Comparison of ENCODE assay signal across 20 mouse cellular contexts in genomic region chr11:75452081-75452480, GRCm38 (mm10). TPM values are rescaled to one million over a fixed set of nuclear protein-coding genes. Genes with fewer than 3 reads are reported as not detected.
A peak's percentile ranks its signal among the peaks of the same experiment; 100 is the strongest.
DNase-seq lines count a peak whose midpoint lies in the region; ATAC-seq lines count a peak whose summit lies in the region.
"Had no signal": no experiment of that assay in that cellular context is flagged by ENCODE, and none has a peak within 500 bp of the region (broad histone marks: within the 10 kb centered on the region; RNA-seq: fewer than 3 reads in every experiment).

No protein-coding gene starts in this region.

- H3K4me2 ChIP-seq in hindbrain, embryonic 13.5 days = no peak overlapping the region
- H3K4me2 ChIP-seq in midbrain, embryonic 13.5 days (replicated peaks) = no peak overlapping the region
- H3K4me2 ChIP-seq in midbrain, embryonic 16.5 days (ENCODE audit: low read length) = no peak overlapping the region
- H3K4me2 ChIP-seq in liver, embryonic 13.5 days = peak overlapping the region; percentile 100
- H3K4me2 ChIP-seq in liver, embryonic 16.5 days (ENCODE audit: low read depth, low read length) = peak overlapping the region; percentile 80
- H3K4me2 ChIP-seq: embryonic facial prominence, embryonic 12.5 days; forebrain, embryonic 15.5 days; heart, embryonic 15.5 days; hindbrain, embryonic 15.5 days had no signal

- ATAC-seq in hindbrain, embryonic 13.5 days (ENCODE audit: low FRiP score) = no peak
- no peak for ATAC-seq in midbrain, embryonic 13.5 days
- ATAC-seq in midbrain, embryonic 16.5 days = no peak
- no peak for ATAC-seq in liver, embryonic 13.5 days (ENCODE audit: low read depth)
- no peak for ATAC-seq in liver, embryonic 16.5 days (ENCODE audit: low read depth)
- no peak for ATAC-seq in cerebellum, adult (ENCODE audit: insufficient number of reproducible peaks, low FRiP score, low TSS enrichment)
- ATAC-seq: forebrain, embryonic 15.5 days had no signal

- peak overlapping the region; percentile 6; the same call in 1 of the 2 replicates for H3K9ac ChIP-seq in hindbrain, embryonic 13.5 days
- H3K9ac ChIP-seq in midbrain, embryonic 13.5 days (replicated peaks) = 0 out of 2 replicates have a peak overlapping the region, but pooled peaks have one; percentile 6
- H3K9ac ChIP-seq in midbrain, embryonic 16.5 days (ENCODE audit: low read depth, low read length) = no peak overlapping the region
- H3K9ac ChIP-seq in liver, embryonic 13.5 days = peak overlapping the region; percentile 83
- H3K9ac ChIP-seq in liver, embryonic 16.5 days (ENCODE audit: low read depth, low read length) = peak overlapping the region; percentile 8; the same call in 1 of the 2 replicates
- H3K9ac ChIP-seq: forebrain, embryonic 15.5 days; heart, embryonic 15.5 days; hindbrain, embryonic 15.5 days had no signal

- peaks cover 48% of the 10 kb centered on the region for H3K4me1 ChIP-seq in hindbrain, embryonic 13.5 days (replicated peaks)
- peaks cover 35% of the 10 kb centered on the region for H3K4me1 ChIP-seq in hindbrain, embryonic 10.5 days (replicated peaks)
- peaks cover 29% of the 10 kb centered on the region for H3K4me1 ChIP-seq in midbrain, embryonic 13.5 days (replicated peaks)
- peaks cover 19% of the 10 kb centered on the region for H3K4me1 ChIP-seq in midbrain, embryonic 16.5 days (ENCODE audit: control insufficient read depth, insufficient read depth, low read length)
- H3K4me1 ChIP-seq in liver, embryonic 13.5 days (replicated peaks) = peaks cover 97% of the 10 kb centered on the region
- H3K4me1 ChIP-seq in liver, embryonic 16.5 days (ENCODE audit: control insufficient read depth, low read depth, low read length) = peaks cover 84% of the 10 kb centered on the region

- no peaks in the 10 kb centered on the region for H3K27me3 ChIP-seq in hindbrain, embryonic 13.5 days
- H3K27me3 ChIP-seq in hindbrain, embryonic 10.5 days (ENCODE audit: insufficient read depth, poor library complexity, severe bottlenecking) = peaks cover 8% of the 10 kb centered on the region; the same call in 1 of the 2 replicates
- no peaks in the 10 kb centered on the region for H3K27me3 ChIP-seq in midbrain, embryonic 13.5 days
- H3K27me3 ChIP-seq in midbrain, embryonic 16.5 days (ENCODE audit: control insufficient read depth, insufficient read depth, low read depth, low read length) = no peaks in the 10 kb centered on the region
- H3K27me3 ChIP-seq in liver, embryonic 13.5 days = no peaks in the 10 kb centered on the region
- no peaks in the 10 kb centered on the region for H3K27me3 ChIP-seq in liver, embryonic 16.5 days (ENCODE audit: control insufficient read depth, insufficient read depth, low read depth, low read length)
- H3K27me3 ChIP-seq: embryonic facial prominence, embryonic 12.5 days; forebrain, embryonic 15.5 days; heart, embryonic 15.5 days; hindbrain, embryonic 15.5 days had no signal

- no peak for DNase-seq in hindbrain, embryonic 10.5 days (ENCODE audit: low spot score)
- no peak for DNase-seq in liver, embryonic 13.5 days
- no peak for DNase-seq in left cerebral cortex, adult 11 months (ENCODE audit: low spot score)
- DNase-seq: adrenal gland, adult 8-10 months; adrenal gland, postnatal 36 days; cerebellum, adult 11 months; cerebellum, adult 8-10 months; cerebellum, postnatal 25 days; gastrocnemius, postnatal 36 days; heart, adult 18-20 months; heart, postnatal 14 days had no signal

- H3K27ac ChIP-seq in hindbrain, embryonic 13.5 days = no peak overlapping the region
- H3K27ac ChIP-seq in hindbrain, embryonic 10.5 days = no peak overlapping the region
- no peak overlapping the region for H3K27ac ChIP-seq in midbrain, embryonic 13.5 days
- no peak overlapping the region for H3K27ac ChIP-seq in midbrain, embryonic 16.5 days (ENCODE audit: low read length)
- peak overlapping the region; percentile 99 for H3K27ac ChIP-seq in liver, embryonic 13.5 days
- H3K27ac ChIP-seq in liver, embryonic 16.5 days (ENCODE audit: low read length) = no peak overlapping the region
- H3K27ac ChIP-seq: embryonic facial prominence, embryonic 12.5 days; forebrain, embryonic 15.5 days; heart, embryonic 15.5 days; hindbrain, embryonic 15.5 days had no signal

- H3K36me3 ChIP-seq in hindbrain, embryonic 13.5 days = peaks cover 47% of the 10 kb centered on the region
- peaks cover 25% of the 10 kb centered on the region for H3K36me3 ChIP-seq in hindbrain, embryonic 10.5 days
- H3K36me3 ChIP-seq in midbrain, embryonic 13.5 days = peaks cover 42% of the 10 kb centered on the region
- peaks cover 14% of the 10 kb centered on the region for H3K36me3 ChIP-seq in midbrain, embryonic 16.5 days (ENCODE audit: control insufficient read depth, insufficient read depth, low read length)
- H3K36me3 ChIP-seq in liver, embryonic 13.5 days = peaks cover 46% of the 10 kb centered on the region
- peaks cover 19% of the 10 kb centered on the region for H3K36me3 ChIP-seq in liver, embryonic 16.5 days (ENCODE audit: control insufficient read depth, insufficient read depth)

- no peaks in the 10 kb centered on the region for H3K9me3 ChIP-seq in hindbrain, embryonic 13.5 days
- H3K9me3 ChIP-seq in hindbrain, embryonic 10.5 days = no peaks in the 10 kb centered on the region
- H3K9me3 ChIP-seq in midbrain, embryonic 13.5 days = no peaks in the 10 kb centered on the region
- H3K9me3 ChIP-seq in midbrain, embryonic 16.5 days (replicated peaks; ENCODE audit: control insufficient read depth, low read length, poor library complexity, severe bottlenecking) = no peaks in the 10 kb centered on the region
- no peaks in the 10 kb centered on the region for H3K9me3 ChIP-seq in liver, embryonic 13.5 days (replicated peaks)
- H3K9me3 ChIP-seq in liver, embryonic 16.5 days (replicated peaks; ENCODE audit: control insufficient read depth, low read length) = no peaks in the 10 kb centered on the region
- H3K9me3 ChIP-seq: embryonic facial prominence, embryonic 12.5 days; forebrain, embryonic 15.5 days; heart, embryonic 15.5 days; hindbrain, embryonic 15.5 days had no signal

- 91% methylated on average over 8 of the region's 8 CpGs for WGBS in hindbrain, embryonic 13.5 days
- 91% methylated on average over 8 of the region's 8 CpGs for WGBS in hindbrain, embryonic 10.5 days
- 97% methylated on average over 8 of the region's 8 CpGs for WGBS in midbrain, embryonic 13.5 days
- WGBS in midbrain, embryonic 16.5 days = 91% methylated on average over 8 of the region's 8 CpGs
- 91% methylated on average over 8 of the region's 8 CpGs for WGBS in liver, embryonic 13.5 days (ENCODE audit: insufficient replicate concordance)
- 81% methylated on average over 8 of the region's 8 CpGs for WGBS in liver, embryonic 16.5 days (ENCODE audit: insufficient replicate concordance)

- H3K4me3 ChIP-seq in hindbrain, embryonic 13.5 days = no peak overlapping the region
- H3K4me3 ChIP-seq in hindbrain, embryonic 10.5 days = no peak overlapping the region
- no peak overlapping the region for H3K4me3 ChIP-seq in midbrain, embryonic 13.5 days (replicated peaks)
- no peak overlapping the region for H3K4me3 ChIP-seq in midbrain, embryonic 16.5 days (ENCODE audit: low read depth, low read length)
- peak overlapping the region; percentile 60 for H3K4me3 ChIP-seq in liver, embryonic 13.5 days (replicated peaks)
- no peak overlapping the region; the same call in 1 of the 2 replicates for H3K4me3 ChIP-seq in liver, embryonic 16.5 days (ENCODE audit: low read depth, low read length)
- H3K4me3 ChIP-seq: embryonic facial prominence, embryonic 12.5 days; forebrain, embryonic 15.5 days; heart, embryonic 15.5 days; hindbrain, embryonic 15.5 days had no signal

RNA-seq across cellular contexts. Expression of gene Wdr81, which starts 2.4 kb away (rescaled TPM):
- polyA plus RNA-seq in hindbrain, embryonic 13.5 days (2015; fragmentation: Nextera tagmentation; extraction: Ambion mirVana) = 6.2 and 7.1 TPM in 2 replicates
- polyA plus RNA-seq in hindbrain, embryonic 10.5 days (2016; fragmentation: Nextera tagmentation; extraction: Ambion mirVana) = 7.7 and 8.6 TPM in 2 replicates
- 6.8 and 8.1 TPM in 2 replicates for polyA plus RNA-seq in midbrain, embryonic 13.5 days (2015; fragmentation: Nextera tagmentation; extraction: Ambion mirVana)
- 7.4 and 7.6 TPM in 2 replicates for polyA plus RNA-seq in midbrain, embryonic 16.5 days (2015; fragmentation: Nextera tagmentation; extraction: Ambion mirVana)
- polyA plus RNA-seq in liver, embryonic 13.5 days (2015; fragmentation: Nextera tagmentation; extraction: Ambion mirVana) = 18.5 and 21.3 TPM in 2 replicates
- polyA plus RNA-seq in liver, embryonic 16.5 days (2015; fragmentation: Nextera tagmentation; extraction: Ambion mirVana) = 22.6 and 24.9 TPM in 2 replicates

RNA-seq across cellular contexts. Expression of gene Tlcd2, which starts 9.4 kb away (rescaled TPM):
- polyA plus RNA-seq in hindbrain, embryonic 13.5 days (2015; fragmentation: Nextera tagmentation; extraction: Ambion mirVana) = 2.7 and 3.4 TPM in 2 replicates
- 11.7 and 12.4 TPM in 2 replicates for polyA plus RNA-seq in hindbrain, embryonic 10.5 days (2016; fragmentation: Nextera tagmentation; extraction: Ambion mirVana)
- 2.0 and 2.5 TPM in 2 replicates for polyA plus RNA-seq in midbrain, embryonic 13.5 days (2015; fragmentation: Nextera tagmentation; extraction: Ambion mirVana)
- 1.9 TPM in 2 replicates for polyA plus RNA-seq in midbrain, embryonic 16.5 days (2015; fragmentation: Nextera tagmentation; extraction: Ambion mirVana)
- polyA plus RNA-seq in liver, embryonic 13.5 days (2015; fragmentation: Nextera tagmentation; extraction: Ambion mirVana) = 18.7 and 18.8 TPM in 2 replicates
- 19.6 and 20.4 TPM in 2 replicates for polyA plus RNA-seq in liver, embryonic 16.5 days (2015; fragmentation: Nextera tagmentation; extraction: Ambion mirVana)

RNA-seq across cellular contexts. Expression of gene Serpinf2, which starts 12.7 kb away (rescaled TPM):
- 0.12 TPM in 1 of 2 replicates, not detected in the other for polyA plus RNA-seq in hindbrain, embryonic 13.5 days (2015; fragmentation: Nextera tagmentation; extraction: Ambion mirVana)
- 0.07 TPM in 1 of 2 replicates, not detected in the other for polyA plus RNA-seq in hindbrain, embryonic 10.5 days (2016; fragmentation: Nextera tagmentation; extraction: Ambion mirVana)
- 0.07 TPM in 1 of 2 replicates, not detected in the other for polyA plus RNA-seq in midbrain, embryonic 13.5 days (2015; fragmentation: Nextera tagmentation; extraction: Ambion mirVana)
- not detected in 2 replicates for polyA plus RNA-seq in midbrain, embryonic 16.5 days (2015; fragmentation: Nextera tagmentation; extraction: Ambion mirVana)
- polyA plus RNA-seq in liver, embryonic 13.5 days (2015; fragmentation: Nextera tagmentation; extraction: Ambion mirVana) = 372 and 430 TPM in 2 replicates
- polyA plus RNA-seq in liver, embryonic 16.5 days (2015; fragmentation: Nextera tagmentation; extraction: Ambion mirVana) = 753 and 817 TPM in 2 replicates
- polyA plus RNA-seq: forebrain, embryonic 15.5 days had no signal

RNA-seq across cellular contexts. Expression of gene Serpinf1, which starts 29.6 kb away (rescaled TPM):
- polyA plus RNA-seq in hindbrain, embryonic 13.5 days (2015; fragmentation: Nextera tagmentation; extraction: Ambion mirVana) = 55.4 and 63.1 TPM in 2 replicates
- 95.3 and 106 TPM in 2 replicates for polyA plus RNA-seq in hindbrain, embryonic 10.5 days (2016; fragmentation: Nextera tagmentation; extraction: Ambion mirVana)
- polyA plus RNA-seq in midbrain, embryonic 13.5 days (2015; fragmentation: Nextera tagmentation; extraction: Ambion mirVana) = 27.5 and 31.5 TPM in 2 replicates
- polyA plus RNA-seq in midbrain, embryonic 16.5 days (2015; fragmentation: Nextera tagmentation; extraction: Ambion mirVana) = 28.5 and 31.8 TPM in 2 replicates
- 179 and 181 TPM in 2 replicates for polyA plus RNA-seq in liver, embryonic 13.5 days (2015; fragmentation: Nextera tagmentation; extraction: Ambion mirVana)
- polyA plus RNA-seq in liver, embryonic 16.5 days (2015; fragmentation: Nextera tagmentation; extraction: Ambion mirVana) = 363 and 402 TPM in 2 replicates

RNA-seq across cellular contexts. Expression of gene Prpf8, which starts 34.5 kb away (rescaled TPM):
- polyA plus RNA-seq in hindbrain, embryonic 13.5 days (2015; fragmentation: Nextera tagmentation; extraction: Ambion mirVana) = 49.2 and 51.8 TPM in 2 replicates
- 74.8 and 78.1 TPM in 2 replicates for polyA plus RNA-seq in hindbrain, embryonic 10.5 days (2016; fragmentation: Nextera tagmentation; extraction: Ambion mirVana)
- polyA plus RNA-seq in midbrain, embryonic 13.5 days (2015; fragmentation: Nextera tagmentation; extraction: Ambion mirVana) = 58.2 and 61.8 TPM in 2 replicates
- 42.9 and 47.6 TPM in 2 replicates for polyA plus RNA-seq in midbrain, embryonic 16.5 days (2015; fragmentation: Nextera tagmentation; extraction: Ambion mirVana)
- 28.2 and 31.5 TPM in 2 replicates for polyA plus RNA-seq in liver, embryonic 13.5 days (2015; fragmentation: Nextera tagmentation; extraction: Ambion mirVana)
- 24.1 and 25.3 TPM in 2 replicates for polyA plus RNA-seq in liver, embryonic 16.5 days (2015; fragmentation: Nextera tagmentation; extraction: Ambion mirVana)

Comparison
In these comparisons a context has a peak if more than half of its experiments do, and no peak if none do; other contexts are left out.
1. H3K4me2 ChIP-seq: peak in liver, embryonic 13.5 days (single experiment) and liver, embryonic 16.5 days (single experiment); none in hindbrain, embryonic 13.5 days (single experiment), midbrain, embryonic 13.5 days (single experiment) and midbrain, embryonic 16.5 days (single experiment).
2. RNA of gene Serpinf2, which starts 12.7 kb away (polyA plus RNA-seq): 753 to 817 TPM in liver, embryonic 16.5 days and 372 to 430 TPM in liver, embryonic 13.5 days; 0.07 TPM in midbrain, embryonic 13.5 days, 0.12 TPM in hindbrain, embryonic 13.5 days, not detected in midbrain, embryonic 16.5 days and 0.07 TPM in hindbrain, embryonic 10.5 days; every median in the first group is over 100 times any median in the second.